Mouse (Mus musculus): ENCODE measurements at regions not wholly inside any gene's neighbourhood (a gene's known extent, or its start where the extent isn't known, plus 50 kb on each side); places are given as distances from the start of the nearest gene placed in this dataset.
A peak's percentile ranks its signal among the peaks of the same experiment; 100 is the strongest.

DNA sequence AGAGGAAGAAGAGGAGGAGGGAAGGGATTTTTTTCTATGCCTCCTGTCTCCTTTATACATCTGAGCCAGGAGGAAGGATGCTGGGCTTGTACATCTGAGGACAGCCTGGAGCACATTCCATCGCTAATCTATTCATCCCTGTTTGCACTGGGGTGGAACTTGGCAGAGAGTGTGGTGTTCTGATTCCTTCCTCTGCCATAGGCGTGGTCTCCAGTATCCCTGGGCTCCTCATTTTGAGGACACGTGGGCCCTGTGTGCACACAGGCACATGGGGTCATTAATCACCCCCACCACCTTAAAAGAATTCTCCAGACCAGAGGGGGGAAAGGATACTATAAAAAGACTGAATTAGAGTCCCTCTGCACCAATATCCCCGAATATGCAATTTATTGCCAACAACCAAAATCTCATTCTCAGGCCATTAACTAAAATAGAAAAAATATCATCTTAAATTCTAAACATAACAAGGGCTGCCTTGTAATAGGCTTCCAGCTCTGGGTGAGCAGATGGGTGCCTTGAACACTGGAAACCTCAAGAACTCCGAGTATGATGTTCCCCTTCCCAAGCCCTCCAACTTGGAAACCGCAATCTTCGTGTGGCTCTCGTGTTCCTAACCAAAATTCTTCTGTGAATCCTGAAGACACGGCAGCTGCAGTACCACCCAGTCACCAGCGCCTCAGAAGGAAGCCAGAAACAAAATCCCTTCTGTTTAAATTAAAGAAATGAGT, 254.7 kb downstream of the Cxcl12 start:
- no peak for DNase-seq (ENCODE audit: low spot score in 2 of 2)

DNA sequence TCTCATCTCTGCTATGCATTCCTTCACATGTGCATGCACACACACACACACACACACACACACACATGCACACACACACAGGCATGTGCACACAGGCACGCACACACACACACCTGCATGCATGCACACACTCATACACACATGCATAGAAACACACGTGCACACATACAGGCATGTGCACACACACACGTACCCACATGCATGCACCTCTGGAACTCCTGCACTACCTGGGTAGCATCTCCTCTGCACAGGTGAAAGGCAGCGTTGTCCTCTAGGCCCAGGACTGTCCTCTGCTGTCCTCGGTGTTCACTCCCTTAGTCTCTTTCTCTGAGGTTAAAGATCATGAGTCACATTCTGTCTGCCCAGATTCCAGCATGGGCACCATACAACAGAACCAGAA, 258.0 kb downstream of the Cxcl12 start:
- DNase-seq (ENCODE audit: low spot score in 2 of 2): no peak

DNA sequence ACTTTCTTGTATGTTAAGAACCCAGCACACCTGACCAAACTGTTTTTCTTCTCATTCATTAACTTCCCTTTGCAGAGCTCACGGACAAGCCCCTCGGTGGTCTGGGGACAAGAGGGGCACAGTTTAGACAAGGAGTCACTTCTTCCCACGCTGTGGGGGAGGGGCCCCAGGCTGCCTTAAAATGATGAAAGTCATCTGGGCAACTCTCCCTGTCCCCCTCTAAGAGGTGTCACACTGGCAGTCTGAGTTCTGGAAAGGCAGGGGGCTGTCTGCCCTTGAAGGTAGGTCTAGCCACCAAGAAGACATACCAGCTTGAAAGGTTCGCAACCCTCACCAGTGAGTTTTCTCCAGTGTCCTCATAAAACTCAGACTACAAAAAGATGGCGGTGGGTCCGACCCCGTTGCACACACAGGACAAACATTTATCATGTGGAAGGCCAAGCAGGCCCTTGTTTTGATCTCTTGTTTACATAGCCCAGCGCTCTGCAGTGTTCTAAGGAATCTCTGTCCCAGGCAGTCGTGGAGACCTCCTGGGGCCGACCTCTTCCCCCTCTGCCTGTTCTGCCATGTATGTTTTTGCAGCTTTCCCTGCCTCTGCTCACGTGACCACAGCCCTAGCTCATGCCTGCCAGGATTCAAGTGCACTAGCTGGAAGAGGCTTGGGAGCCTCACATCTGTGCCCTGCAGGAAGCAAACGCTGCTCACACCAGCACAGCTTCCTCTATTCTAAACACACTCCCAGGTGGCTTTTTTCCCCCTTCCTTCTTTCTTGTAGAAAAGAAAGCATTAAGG, 259.2 kb downstream of the Cxcl12 start:
- no peak for DNase-seq (ENCODE audit: low spot score in 2 of 2)

DNA sequence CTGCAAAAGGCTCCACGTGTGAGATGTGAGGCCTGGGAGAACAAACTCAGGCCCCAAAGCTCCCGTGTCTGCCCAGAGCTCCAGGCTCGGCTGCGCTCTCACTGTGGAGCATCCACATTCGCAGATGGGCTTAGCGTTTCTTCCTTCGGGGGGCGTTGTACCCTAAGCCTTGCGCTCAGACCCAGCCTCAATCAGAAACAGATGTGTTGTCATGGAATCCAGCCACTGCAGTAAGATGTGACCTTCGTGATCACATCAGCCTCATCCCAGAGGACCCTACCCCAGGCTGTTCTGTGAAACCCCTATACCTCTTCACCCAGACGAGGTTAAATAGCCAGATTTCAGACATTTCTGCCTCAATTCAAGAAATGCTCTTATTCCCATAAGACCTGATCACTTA, 260.1 kb downstream of the Cxcl12 start:
- DNase-seq (ENCODE audit: low spot score in 2 of 2): no peak

DNA sequence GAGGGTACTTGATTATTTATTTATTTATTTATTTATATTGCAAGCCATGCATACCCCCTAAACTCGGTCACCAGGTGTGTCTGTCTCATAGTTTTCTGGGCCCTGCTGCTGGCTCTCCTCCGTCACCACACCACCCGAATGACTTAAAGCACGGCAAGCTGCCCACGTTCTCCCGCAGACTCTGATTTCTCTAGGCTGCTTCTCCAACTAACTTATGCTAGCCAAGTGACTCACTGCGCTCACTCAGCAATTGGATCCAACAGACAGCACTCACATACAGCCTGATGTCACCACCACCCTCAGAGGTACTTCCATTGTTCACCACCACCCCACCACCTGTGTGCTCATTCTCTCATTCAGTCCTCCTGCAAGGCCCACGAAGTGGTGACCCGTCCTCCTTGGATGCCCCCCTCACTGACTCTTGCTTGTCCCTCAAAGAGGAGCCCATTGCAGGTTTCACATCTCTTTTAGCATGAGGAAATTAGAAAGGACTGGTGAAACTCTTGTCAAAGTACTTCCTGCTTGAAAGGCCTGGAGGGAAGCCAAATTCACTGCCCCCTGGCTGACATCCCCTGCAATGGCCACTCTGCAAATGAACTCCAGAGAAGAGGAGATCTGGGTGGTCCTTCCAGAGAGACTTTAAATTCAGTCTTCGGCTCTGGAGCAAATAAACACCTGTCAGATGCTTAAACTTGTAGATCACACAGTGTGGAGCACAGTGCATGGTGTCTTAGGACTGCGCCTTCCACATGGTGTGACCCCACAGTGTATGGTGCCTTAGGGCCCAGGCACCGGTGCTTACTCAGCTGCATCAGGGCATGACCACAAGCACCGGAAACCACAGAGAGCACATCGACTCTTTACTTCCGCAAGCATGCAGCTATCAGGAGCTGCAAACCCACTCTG, 262.8 kb downstream of the Cxcl12 start:
- peak in 1 of 2 experiments; percentile 37 for DNase-seq (ENCODE audit: low spot score in 2 of 2)

DNA sequence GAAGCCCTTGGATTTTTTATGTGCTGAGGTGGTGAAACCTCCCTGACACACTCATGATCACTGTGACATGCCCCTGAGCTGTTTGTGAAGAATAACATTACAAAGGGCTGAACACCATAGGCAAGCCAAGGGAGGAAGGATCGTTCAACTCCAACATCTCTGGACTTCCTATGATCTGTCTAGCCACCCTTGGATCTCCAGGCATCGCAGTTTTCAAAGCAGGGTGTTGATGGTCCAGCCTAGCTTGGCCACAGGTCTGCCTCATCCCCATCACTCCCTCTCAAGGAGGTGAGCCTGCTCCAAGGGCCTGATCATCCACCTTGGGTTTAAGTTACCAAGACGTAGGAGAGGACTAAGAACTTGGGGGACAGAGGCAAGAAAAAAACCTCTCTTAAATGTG, 268.5 kb downstream of the Cxcl12 start:
- DNase-seq (ENCODE audit: low spot score in 2 of 2): no peak

DNA sequence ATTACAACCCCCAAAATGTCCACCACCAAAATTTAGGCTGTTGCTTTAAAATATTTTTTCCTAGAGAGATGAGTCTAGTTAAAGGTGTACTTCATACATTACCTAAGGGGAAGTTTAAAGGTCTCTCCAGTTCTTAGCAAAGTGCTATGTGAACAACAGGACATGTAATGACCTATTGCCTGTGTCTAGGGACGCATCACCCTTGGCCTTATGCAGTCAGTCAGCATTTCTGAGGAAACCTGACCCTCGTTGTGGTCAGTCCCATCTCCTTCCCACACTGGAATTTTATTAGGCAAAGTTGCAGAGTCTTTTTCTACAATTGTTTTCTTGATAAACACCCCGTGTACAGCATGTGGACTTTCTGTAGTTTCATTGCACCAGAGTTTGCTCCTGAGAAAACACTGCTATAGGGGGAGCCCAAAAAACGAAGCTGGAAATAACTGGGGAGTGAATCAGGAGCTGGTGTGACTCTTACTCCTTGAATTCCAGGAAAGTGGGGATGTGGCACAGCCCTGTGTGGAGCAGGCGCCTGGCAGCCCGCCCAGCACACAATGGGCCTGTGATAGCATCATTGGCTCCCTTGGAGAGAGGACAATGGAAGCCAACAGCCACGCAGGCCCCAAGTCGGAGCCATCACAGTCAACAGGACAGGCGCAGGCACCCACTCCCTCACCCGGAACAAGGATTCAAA, 269.2 kb downstream of the Cxcl12 start:
- no peak for DNase-seq (ENCODE audit: low spot score in 2 of 2)

DNA sequence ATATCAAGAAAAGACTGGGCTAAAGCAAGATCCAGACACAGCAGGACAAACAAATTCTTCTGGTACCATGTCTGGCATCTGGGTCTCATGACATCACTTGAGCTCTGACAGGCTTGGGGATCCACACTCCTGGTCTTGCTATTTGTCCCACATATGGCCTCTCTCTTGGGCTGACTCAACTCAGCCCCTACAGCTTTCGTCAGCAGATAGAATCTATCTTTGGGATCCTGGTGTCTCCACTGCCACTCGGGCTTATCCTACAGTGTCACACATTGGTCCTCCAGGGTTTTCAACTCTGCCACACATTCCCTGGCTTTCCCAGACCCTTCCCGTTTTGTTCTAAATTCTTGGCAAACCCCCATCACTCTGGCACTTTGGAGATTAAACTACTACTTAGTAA, 280.3 kb downstream of the Cxcl12 start:
- DNase-seq (ENCODE audit: low spot score in 2 of 2): no peak

DNA sequence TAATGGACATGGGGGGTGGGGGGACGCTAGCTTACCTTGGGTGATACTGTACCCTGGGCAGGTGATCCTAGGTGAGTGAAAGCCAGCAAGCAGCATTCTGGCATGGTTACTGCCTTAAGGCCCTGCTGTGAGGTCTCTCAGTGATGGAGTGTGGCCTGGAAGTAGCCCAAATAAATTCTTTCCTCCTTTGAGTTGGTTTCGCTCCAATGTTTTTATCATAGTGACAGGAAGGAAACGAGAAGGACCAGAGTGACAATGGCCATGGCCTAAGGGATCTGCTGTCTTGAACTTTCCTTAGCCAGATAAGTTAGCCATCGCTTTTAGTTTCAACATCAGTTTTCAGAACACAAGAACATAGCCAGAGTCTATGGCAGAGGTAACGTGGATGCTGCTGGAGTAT, 282.7 kb downstream of the Cxcl12 start:
- DNase-seq (ENCODE audit: low spot score in 2 of 2): no peak

DNA sequence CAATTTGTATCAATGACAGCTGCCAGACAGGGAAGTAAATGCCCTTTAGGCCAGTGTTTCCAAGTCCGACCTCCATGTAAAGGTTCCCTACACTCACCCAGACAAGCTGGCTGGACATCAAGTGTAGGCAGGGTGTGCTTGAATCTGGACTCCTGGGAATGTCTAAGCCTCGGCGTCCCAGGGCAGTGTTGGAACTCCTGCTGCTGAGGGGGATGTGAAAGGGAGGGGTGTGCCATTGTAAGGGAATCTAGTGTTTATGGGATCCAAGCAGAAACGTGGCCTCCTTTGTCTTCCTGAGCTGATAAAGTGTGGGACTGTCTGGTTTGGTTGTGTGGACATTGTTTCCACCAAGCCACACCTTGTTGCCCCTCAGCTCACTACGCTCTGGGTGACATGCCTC, 291.9 kb downstream of the Cxcl12 start:
- DNase-seq (ENCODE audit: low spot score in 2 of 2): no peak

DNA sequence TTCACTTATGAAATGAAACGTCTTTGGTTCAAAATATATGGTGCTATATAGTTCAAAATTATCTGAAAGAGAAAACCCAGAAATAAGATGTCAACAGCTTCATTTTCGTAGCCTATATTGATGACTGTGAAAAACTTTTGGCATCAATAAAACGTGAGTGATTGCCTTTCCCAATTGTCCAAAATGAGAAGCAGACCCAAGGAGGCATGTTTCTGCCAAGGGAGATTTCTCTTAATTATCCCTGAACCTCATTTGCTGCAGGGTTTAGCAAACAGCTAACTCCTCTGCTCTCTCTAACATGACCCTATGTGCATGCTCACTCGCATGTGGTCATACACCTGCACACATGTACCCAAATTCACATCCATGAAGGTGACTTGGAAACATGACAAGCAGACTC, 296.8 kb downstream of the Cxcl12 start:
- no peak for DNase-seq (ENCODE audit: low spot score in 2 of 2)

DNA sequence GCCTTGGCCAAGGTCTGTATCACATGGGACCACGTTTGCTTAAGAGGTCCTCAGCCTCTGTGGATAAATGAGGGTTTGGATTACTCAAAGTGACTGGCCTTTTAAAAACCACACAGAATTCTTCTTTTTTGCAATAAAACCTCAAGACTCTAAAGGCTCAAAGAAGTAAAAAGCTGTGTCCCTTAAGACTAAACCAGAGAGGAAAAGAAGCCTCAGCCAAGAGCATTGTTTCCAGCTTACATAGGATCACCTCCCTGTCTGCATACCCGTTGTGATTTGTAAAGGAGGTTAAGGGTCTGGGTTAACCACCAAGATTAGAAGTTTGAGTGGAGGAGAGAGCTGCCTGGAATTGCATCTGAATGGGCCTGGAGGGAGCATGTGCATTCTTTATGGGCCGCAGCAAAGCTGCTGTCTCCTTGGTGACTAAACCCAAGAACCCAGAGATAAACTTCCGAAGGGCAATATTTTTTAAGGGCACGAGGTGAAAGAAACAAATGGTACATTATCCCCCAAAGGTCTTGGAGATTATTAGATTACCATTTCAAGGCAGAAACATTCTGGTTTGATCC, 297.4 kb downstream of the Cxcl12 start:
- DNase-seq (ENCODE audit: low spot score in 2 of 2): no peak

DNA sequence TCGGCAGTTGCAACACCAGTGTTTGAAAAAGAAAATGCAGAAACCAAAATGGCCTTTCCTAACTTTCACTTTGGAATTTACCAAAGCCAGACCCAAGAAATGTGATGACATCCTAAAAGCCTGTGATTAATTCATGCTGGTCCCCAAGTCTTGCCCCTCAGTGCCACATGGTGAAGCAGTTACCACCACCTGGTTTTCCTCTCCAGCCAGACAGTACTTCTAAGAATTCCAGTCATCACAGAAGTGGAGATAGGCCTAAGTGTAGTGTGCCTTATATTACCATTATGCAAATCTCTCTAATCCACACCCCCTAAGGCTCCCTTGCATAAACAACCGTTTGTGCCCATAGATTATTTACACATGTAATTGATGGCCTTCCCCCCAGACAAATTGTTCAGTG, 311.0 kb downstream of the Cxcl12 start:
- DNase-seq (ENCODE audit: low spot score in 2 of 2): no peak

DNA sequence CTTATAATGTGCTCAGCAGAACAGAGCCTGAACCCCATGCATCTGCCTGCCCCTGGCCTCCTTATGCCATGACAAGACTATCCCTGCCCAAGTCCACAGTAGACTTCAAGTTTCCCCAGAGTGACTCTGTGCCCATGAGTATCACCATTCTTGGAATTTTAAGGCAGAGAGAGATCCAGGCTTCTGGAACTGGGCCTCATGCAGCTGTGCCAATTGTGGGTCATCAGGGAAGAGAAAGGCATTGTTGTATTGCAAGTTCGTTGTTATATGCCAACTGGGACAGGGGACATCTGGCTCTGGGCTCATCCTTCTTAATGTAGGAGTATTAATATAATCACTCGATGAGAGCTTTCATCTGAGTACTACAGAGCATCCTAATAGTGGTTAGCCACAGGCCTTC, 312.1 kb downstream of the Cxcl12 start:
- no peak for DNase-seq (ENCODE audit: low spot score in 2 of 2)

DNA sequence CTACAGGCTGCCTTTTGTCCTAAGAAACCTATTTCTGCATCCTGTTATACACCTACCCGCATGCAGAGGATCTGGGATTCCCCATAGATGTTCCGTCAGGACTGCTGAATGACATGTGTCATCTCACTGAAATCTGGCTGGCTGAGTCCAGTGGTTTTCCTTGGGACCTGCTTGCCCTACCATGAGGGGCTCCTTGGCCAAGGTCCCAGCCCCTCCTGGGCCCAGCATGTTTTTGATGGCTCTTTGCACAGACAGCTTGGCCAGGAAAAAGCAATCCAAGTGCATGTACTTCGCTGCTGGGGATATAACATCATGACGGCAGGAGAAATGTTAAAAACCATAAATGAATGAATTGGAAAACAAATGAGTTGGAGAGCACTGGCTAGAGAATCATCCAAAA, 320.8 kb downstream of the Cxcl12 start:
- DNase-seq (ENCODE audit: low spot score in 2 of 2): no peak

DNA sequence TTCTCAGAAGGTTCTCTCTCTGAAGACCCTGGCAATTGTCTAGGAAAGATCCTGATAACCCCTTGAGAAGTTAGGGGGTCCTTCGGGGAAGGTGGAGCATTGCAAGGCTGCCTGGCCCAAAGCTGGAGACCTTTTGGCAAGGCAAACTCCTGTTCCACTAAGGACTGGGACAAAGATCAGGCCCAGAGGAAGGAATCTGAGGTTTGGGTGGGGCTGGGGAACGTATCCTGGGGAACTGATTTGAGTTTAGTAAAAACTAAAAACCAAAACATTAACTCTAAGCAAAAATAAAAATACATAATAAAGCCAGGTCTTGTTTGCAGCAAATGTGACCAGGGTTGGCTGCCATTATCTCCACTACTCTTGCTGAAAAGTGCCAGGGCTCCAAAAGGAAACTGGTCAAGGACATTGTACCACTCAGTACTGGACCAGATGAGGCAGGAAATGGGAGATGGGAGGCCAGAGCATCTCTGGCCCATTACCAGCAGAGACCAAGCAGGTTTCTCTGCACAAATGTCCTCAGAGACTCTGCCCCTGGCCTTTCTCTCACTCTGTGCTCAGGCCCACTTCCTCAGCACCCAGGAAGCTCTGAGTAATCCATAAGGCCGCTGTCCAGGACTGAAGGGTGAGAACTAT, 321.5 kb downstream of the Cxcl12 start:
- DNase-seq (ENCODE audit: low spot score in 2 of 2): no peak

DNA sequence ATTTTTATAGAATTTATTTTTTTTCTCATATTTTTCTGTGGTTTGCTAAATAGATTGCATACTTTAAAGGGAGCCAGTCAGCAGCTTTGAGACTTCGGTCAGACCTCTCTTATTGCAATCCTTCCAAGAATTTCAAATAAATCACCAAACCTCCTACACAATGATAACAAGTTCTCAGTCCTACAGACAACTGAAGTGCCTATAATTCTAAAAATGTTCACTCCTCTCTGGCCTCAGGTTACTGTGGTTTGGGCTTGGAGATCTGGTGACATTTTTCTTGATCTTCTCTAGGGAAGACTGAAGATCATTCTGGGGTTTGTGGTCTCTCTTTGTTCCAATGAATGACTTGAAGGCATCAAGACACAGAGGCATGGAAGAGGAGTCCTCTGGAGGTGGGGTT, 326.6 kb downstream of the Cxcl12 start:
- DNase-seq (ENCODE audit: low spot score in 2 of 2): no peak

DNA sequence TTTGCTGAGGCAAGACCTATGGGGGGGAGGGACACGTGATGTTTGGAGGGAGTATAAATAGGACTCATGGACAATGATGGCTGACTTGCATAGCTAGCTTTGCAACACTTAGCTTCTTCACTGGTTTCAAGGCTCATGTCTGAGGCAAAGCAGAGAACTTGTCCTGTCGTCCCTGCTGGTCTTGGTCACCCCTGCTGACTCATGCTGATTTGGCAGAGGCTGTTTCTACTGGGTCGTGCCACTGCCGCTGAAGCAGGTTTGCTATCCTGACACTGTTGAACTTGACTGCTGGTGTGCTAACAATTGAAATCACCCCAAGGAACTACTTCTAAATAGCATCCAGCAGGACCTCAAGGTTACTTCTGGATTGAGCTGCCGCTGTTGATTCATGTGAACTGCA, 329.0 kb downstream of the Cxcl12 start:
- no peak for DNase-seq (ENCODE audit: low spot score in 2 of 2)

DNA sequence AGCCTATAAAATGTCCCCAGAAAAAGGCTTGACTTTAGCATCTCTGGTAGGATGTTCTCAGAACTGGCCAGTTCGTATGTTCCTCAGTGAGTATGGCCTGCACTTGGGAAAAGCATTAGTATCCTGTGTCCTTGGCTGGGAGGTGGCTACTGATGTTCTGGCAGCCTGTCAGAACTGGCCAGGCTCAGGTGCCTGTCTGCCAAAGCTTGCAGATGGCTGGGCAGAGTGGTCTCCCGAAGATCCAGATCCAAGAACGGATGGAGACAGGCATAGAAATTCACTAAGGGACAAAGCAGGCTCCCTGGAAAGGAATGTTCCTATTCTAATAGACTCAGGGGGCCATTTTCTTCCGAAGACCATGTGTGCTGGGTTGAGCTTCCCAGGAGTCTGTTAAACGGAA, 329.6 kb downstream of the Cxcl12 start:
- DNase-seq (ENCODE audit: low spot score in 2 of 2): peak in 1 of 2 experiments; percentile 32

DNA sequence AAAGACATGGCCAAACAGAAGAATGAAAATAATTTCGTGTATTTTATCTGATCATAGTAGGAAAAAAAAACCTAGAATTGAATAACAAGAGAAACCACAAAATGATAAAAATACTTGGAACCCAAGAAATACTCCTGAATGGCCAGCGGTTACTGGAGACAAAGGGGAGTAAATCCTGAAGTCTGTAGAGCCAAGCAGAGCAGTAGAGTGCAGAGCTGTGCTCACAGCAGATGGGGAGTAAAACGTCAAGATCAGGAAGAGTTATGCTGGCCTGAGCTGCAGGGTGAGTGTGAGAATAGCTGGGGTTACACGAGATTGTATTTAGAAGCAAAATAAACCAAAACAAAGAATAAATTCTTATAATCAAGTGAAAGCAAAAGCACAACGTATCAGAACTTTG, 334.0 kb downstream of the Cxcl12 start:
- no peak for DNase-seq (ENCODE audit: low spot score in 2 of 2)

DNA sequence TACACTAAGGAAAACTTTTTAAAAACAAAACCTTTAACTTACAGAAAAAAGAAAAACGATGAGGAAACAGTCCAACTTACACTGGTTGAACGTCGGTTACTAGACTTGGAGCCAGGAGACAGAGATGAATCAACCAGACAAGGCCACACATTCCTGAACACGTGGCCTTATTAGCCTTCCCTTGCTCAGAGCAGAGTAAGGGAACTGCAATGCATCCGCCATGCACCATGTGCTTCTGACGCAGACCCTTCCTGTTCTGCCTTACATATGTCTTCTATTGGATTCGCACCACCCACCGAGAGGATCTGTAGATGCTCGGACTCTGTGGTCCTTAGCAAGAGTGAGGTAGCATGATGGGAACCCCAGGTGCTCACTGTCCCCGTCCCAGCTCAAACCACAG, 336.2 kb upstream of the Zfp637 start:
- DNase-seq (ENCODE audit: low spot score in 2 of 2): no peak
